Mouse (Mus musculus) erythroblast, embryonic 14.5 days (primary cell): ENCODE data around the gene Pxmp2. TPM values are rescaled to one million over a fixed set of nuclear protein-coding genes. Genes with fewer than 3 reads are reported as not detected.

Experiments used
- H3K27me3 ChIP-seq: 2 replicates; pipeline ENCODE4 v1.6.1; 2012; ENCODE audit warnings: inconsistent platforms; ENCODE audit not compliant: control insufficient read depth
- H3K36me3 ChIP-seq: 2 replicates; pipeline ENCODE4 v1.6.1; 2012; ENCODE audit warnings: mild to moderate bottlenecking, inconsistent platforms; ENCODE audit not compliant: control insufficient read depth
- H3K4me1 ChIP-seq: 2 replicates; pipeline ENCODE4 v1.6.1; 2012; ENCODE audit warnings: inconsistent platforms; ENCODE audit not compliant: control insufficient read depth
- H3K4me3 ChIP-seq: replicated peaks from 2 replicates; pipeline ENCODE3; 2012; ENCODE audit warnings: moderate library complexity, mild to moderate bottlenecking, inconsistent platforms
- H3K9me3 ChIP-seq: 2 replicates; pipeline ENCODE4 v1.6.1; 2012; ENCODE audit warnings: low read length, inconsistent platforms, mixed read lengths; ENCODE audit not compliant: control insufficient read depth
- GATA1 ChIP-seq: IDR thresholded peaks from 2 replicates; pipeline ENCODE4 v1.6.1; 2012; ENCODE audit warnings: low read length, inconsistent platforms, mixed read lengths
- TAL1 ChIP-seq: IDR thresholded peaks from 3 replicates; pipeline ENCODE4 v1.6.1; 2012; ENCODE audit warnings: low read length, inconsistent platforms, mixed read lengths
- polyA plus RNA-seq: library from polyadenylated mRNA; stranded (reverse); fragments of >175 nt; gene quantifications from 2 replicates; pipeline ENCODE4 v1.2.3, GENCODE M21; 2012

Gene Pxmp2
- polyA plus RNA-seq, 1 experiment, result 2.8 TPM

DNA sequence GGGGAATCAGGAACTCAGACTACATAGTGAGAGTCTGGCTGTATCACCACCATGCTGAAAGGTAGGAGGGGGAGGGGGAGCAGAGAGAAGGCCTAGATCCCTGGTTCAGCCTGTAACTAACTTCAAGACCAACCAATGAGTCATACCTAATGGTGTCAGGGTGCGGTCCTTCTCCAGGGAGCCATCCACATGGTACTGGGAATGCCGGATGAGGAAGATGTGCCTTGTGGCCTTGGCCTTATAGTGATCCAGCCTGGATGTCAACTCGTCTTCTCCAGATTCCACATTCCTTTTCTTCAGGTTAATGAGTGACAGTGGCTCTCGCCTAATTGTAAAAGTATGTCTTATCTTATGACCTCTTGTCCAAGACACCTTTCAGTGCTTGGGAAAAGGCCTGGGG is 19.0 kb downstream of the Pxmp2 start:
- no peaks in the 10 kb centered on the region for H3K9me3 ChIP-seq
- H3K27me3 ChIP-seq, result no peaks in the 10 kb centered on the region
- H3K36me3 ChIP-seq, result peaks cover 45% of the 10 kb centered on the region
- TF ChIP-seq TAL1 (0 out of 3 replicates have a peak, but pooled peaks have one; percentile 5), GATA1 (no peak)
- H3K4me1 ChIP-seq, result peaks cover 34% of the 10 kb centered on the region
- no peak overlapping the region for H3K4me3 ChIP-seq

DNA sequence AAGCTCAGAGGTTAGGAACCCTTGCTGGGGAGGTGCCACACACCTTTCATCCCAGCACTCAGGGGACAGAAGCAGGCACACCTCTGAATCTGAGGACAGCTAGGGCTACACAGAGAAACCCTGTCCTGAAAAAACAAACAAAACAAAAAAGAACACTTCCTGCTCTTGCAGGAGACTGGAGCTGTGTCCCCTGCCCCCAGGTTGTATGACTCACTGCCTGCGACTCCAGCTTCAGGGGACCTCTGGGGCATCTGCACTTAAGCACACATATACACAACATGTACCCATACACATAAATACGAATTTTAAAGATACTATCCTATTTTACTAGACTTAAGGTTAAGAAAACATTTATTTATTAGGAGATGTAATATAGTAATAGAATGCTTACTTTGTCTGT is 41.9 kb downstream of the Pxmp2 start:
- no peak overlapping the region for H3K4me3 ChIP-seq

DNA sequence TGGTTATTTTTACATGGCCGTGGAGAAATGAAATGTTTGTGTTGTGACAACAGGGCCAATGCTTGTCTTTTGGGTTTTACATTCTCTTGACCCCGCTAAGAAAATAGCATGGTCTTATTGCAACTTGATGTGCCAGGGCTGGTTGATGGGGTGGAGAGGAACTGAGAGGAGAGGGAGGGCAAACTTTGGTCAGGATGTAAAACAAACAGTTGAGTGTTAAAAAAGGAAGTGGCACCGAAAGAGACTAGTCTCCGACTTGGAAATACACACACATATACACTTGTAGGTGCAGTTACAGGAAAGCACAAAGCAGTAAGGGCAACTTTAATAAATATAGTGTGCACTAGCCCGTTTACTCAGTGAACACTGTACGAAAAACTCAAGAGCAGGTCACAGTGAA is 53.6 kb downstream of the Pxmp2 start:
- H3K4me1 ChIP-seq, result peaks cover 28% of the 10 kb centered on the region
- no peaks in the 10 kb centered on the region for H3K27me3 ChIP-seq
- H3K36me3 ChIP-seq, result peaks cover 46% of the 10 kb centered on the region
- TF ChIP-seq TAL1 (no peak), GATA1 (no peak)
- peak overlapping the region; percentile 99 for H3K4me3 ChIP-seq
- H3K9me3 ChIP-seq, result no peaks in the 10 kb centered on the region

More for the DNA sequence above, 41.9 kb downstream of the Pxmp2 start:
- Histone ChIP-seq H3K4me1 (no peaks in the 10 kb centered on the region), H3K27me3 (no peaks in the 10 kb centered on the region), H3K36me3 (peaks cover 94% of the 10 kb centered on the region), H3K9me3 (no peaks in the 10 kb centered on the region)
- no peak for TF ChIP-seq GATA1
- TF ChIP-seq TAL1, result no peak

DNA sequence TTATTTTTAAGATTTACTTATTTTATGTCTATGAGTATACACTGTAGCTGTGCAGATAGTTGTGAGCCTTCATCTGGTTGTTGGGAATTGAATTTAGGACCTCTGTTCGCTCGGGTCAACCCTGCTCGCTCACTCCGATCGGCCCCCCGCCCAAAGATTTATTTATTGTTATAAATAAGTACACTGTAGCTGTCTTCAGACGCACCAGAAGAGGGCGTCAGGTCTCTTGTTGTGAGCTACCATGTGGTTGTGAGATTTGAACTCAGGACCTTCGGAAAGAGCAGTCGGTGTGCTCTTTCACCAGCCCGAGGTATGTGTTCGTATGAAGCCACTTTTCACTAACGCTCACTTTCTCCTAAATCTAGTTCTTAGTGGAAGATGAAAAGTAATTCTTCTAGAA is 54.3 kb downstream of the Pxmp2 start:
- Histone ChIP-seq H3K36me3 (peaks cover 42% of the 10 kb centered on the region), H3K9me3 (no peaks in the 10 kb centered on the region), H3K4me3 (peak overlapping the region; percentile 99), H3K4me1 (peaks cover 28% of the 10 kb centered on the region), H3K27me3 (no peaks in the 10 kb centered on the region)
- TF ChIP-seq GATA1, result no peak
- no peak for TF ChIP-seq TAL1

DNA sequence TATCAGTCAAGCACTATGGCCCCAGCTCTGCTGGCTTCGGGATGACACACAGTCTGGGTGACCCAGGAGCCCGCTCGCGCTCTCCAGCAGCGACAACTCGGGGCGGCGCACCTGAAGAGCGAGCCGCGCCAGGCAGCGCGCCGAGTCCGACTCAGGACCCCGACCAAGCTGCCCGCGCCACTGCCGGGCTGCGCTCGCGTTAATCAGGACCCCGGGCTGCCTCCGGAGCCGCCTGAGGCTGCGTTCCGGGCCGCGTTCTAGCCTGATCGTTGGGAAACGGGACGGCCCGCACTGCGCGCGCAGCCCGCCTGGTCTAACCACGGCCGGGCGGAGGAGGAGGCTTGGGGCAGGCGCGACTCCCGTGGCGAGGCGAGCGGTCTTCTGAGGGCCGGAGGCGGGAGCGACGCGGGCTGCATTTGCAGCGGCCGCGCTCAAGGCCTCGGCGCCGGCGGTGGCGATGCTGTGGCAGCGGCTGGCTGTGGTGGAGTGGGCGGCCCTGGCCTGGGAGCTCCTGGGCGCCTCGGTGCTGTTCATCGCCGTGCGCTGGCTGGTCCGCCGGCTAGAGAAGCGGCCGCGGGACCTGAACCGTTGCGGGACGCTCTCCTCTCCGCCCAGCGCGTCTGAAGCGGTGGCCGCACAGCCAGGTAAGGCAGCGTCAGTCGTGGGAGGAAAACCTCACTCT is 55.1 kb downstream of the Pxmp2 start, which contains the start of gene Ankle2:
TSS of gene Ankle2 (plus strand) at position 225 of the 682 bp plus-strand sequence.
- TF ChIP-seq TAL1, result no peak
- TF ChIP-seq GATA1, result no peak
- H3K9me3 ChIP-seq, result no peaks in the 10 kb centered on the region
- H3K4me3 ChIP-seq, result peak within 1 kb of the TSS; percentile 99
- H3K27me3 ChIP-seq, result no peaks in the 10 kb centered on the region
- peaks cover 28% of the 10 kb centered on the region for H3K4me1 ChIP-seq
- H3K36me3 ChIP-seq, result peaks cover 37% of the 10 kb centered on the region

DNA sequence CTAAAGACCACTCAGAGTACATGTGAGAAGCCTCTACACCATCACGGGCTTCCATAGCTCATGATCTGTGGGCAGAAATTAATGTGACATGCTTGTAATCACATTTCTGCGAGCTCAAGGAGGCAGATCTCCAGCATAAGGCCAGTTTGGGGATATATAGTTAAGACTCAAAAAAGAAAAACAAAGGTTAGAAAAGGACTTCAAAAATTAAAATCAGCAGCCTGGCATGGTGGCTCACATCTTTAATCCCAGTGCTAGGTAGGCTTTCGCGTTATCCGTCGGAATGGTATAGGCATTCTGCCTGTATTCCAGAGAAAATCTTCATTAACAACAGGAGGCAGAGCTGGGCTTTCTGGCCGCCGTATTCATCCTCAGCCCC is 55.6 kb downstream of the Pxmp2 start:
- Histone ChIP-seq H3K4me1 (peaks cover 28% of the 10 kb centered on the region), H3K4me3 (peak overlapping the region; percentile 99), H3K27me3 (no peaks in the 10 kb centered on the region), H3K9me3 (no peaks in the 10 kb centered on the region), H3K36me3 (peaks cover 34% of the 10 kb centered on the region)
- TF ChIP-seq TAL1 (no peak), GATA1 (no peak)

DNA sequence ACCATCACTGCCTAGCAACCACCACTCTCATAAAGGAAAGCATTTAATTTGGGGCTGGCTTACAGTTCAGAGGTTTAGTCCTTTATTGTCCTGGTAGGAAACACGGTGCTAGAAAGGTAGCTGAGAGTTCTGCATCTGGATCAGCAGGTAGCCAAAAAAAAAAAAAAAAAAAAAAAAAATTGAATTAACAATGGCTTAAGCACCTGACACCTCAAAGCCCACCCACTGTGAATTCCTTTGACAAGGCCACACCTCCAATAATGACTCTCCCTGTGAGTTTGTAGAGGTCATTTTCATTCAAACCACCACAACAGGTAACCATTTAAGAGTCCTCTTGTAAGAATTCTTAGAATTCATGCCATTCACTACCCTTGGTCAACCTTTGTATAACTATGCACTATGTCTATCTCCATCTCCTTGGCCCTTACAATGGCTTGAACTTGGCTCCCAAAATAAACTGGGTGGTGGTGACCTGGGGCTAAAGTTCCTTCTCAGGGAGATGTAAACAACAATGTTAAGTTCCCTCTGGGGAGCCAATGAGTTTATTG is 58.6 kb downstream of the Pxmp2 start:
- H3K36me3 ChIP-seq, result peaks cover 28% of the 10 kb centered on the region
- no peak for TF ChIP-seq GATA1
- TF ChIP-seq TAL1, result no peak

DNA sequence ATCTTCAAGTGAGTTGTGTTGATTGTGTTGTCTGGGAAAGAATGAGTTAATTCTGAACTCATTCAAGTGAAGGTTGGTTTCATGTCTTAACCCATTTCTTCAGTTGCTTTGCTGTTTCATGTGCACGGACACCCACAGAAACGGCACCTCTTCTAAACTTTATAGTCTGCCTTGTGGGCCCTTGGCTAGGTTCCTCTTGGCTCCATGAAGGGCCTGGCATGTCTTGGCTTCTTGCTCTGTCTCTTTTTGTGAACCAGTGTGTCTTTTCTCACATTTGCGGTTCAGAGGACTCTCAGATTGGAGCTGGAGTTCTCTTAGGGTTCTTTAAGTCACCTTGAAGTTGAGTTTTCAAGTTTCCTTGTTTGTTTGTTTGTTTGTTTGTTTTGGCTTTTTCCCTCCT is 60.9 kb downstream of the Pxmp2 start:
- H3K9me3 ChIP-seq, result no peaks in the 10 kb centered on the region
- peaks cover 6% of the 10 kb centered on the region for H3K4me1 ChIP-seq
- no peak overlapping the region for H3K4me3 ChIP-seq
- no peak for TF ChIP-seq TAL1
- TF ChIP-seq GATA1, result no peak
- peaks cover 51% of the 10 kb centered on the region for H3K36me3 ChIP-seq
- no peaks in the 10 kb centered on the region for H3K27me3 ChIP-seq

More for the DNA sequence above, 58.6 kb downstream of the Pxmp2 start:
- Histone ChIP-seq H3K4me3 (no peak overlapping the region), H3K4me1 (peaks cover 20% of the 10 kb centered on the region), H3K27me3 (no peaks in the 10 kb centered on the region), H3K9me3 (no peaks in the 10 kb centered on the region)

Other genes with a start within 250 kb of the Pxmp2 start
- gene Gm17655, start 213.7 kb downstream of the Pxmp2 start, polyA plus RNA-seq, result not detected in 2 replicates
- gene Gm35315, start 191.8 kb downstream of the Pxmp2 start, polyA plus RNA-seq, result 0.02 TPM in 1 of 2 replicates, not detected in the other
- gene Plcxd1, start 186.2 kb downstream of the Pxmp2 start, polyA plus RNA-seq, result 0.03 TPM in 1 of 2 replicates, not detected in the other
- gene Gtpbp6, start 178.0 kb downstream of the Pxmp2 start, polyA plus RNA-seq, result 2.2 and 2.8 TPM in 2 replicates
- 0.01 and 0.02 TPM in 2 replicates for gene Zfp605, start 176.1 kb downstream of the Pxmp2 start, polyA plus RNA-seq
- gene Chfr, start 150.3 kb downstream of the Pxmp2 start, polyA plus RNA-seq, result 2.5 and 4.0 TPM in 2 replicates
- 0.05 and 0.09 TPM in 2 replicates for gene Golga3, start 109.5 kb downstream of the Pxmp2 start, polyA plus RNA-seq
- 0.27 TPM in 2 replicates for gene Ankle2, start 55.2 kb downstream of the Pxmp2 start, polyA plus RNA-seq
- 0.82 and 1.2 TPM in 2 replicates for gene Pgam5, start 16.3 kb downstream of the Pxmp2 start, polyA plus RNA-seq
- 1.5 and 1.7 TPM in 2 replicates for gene Pole, start 120 bp upstream of the Pxmp2 start, polyA plus RNA-seq
- not detected in 2 replicates for gene P2rx2, start 57.0 kb upstream of the Pxmp2 start, polyA plus RNA-seq
- not detected in 2 replicates for gene Lrcol1, start 58.5 kb upstream of the Pxmp2 start, polyA plus RNA-seq
- gene Fbrsl1, start 162.3 kb upstream of the Pxmp2 start, polyA plus RNA-seq, result 10.6 and 11.5 TPM in 2 replicates